ENCODE assay signal across 8 mouse cellular contexts in genomic region chr3:94372641-94373040, GRCm38 (mm10). TPM values are rescaled to one million over a fixed set of nuclear protein-coding genes. Genes with fewer than 3 reads are reported as not detected.
DNase-seq lines count a peak whose midpoint lies in the region; ATAC-seq and TF ChIP-seq lines count a peak whose summit lies in the region.

Gene Rorc, plus strand, starts transcription at chr3:94372794.

- ATAC-seq in cerebellum, adult (ENCODE audit: insufficient number of reproducible peaks, low FRiP score, low TSS enrichment) = peak; percentile 67
- no peak for ATAC-seq in stomach, embryonic 16.5 days (ENCODE audit: insufficient read depth, low FRiP score)

- H3K79me2 ChIP-seq in heart, adult 2 months (replicated peaks; ENCODE audit: control insufficient read depth, insufficient read depth, low read length) = no peaks in the 10 kb centered on the region

- H3K9me3 ChIP-seq in stomach, embryonic 16.5 days (replicated peaks; ENCODE audit: control insufficient read depth, low read length) = no peaks in the 10 kb centered on the region

- TF ChIP-seq POLR2A in heart, adult 2 months (IDR thresholded peaks at IDR 0.05; ENCODE audit: insufficient read depth, low read depth, low read length) = peak; percentile 38; the same call in 1 of the 2 replicates
- peak; percentile 37; the same call in 1 of the 2 replicates for TF ChIP-seq POLR2A in lung, adult 2 months (IDR thresholded peaks at IDR 0.05; ENCODE audit: borderline replicate concordance, extremely low read depth, low read depth, low read length)

- 13% methylated on average over 5 of the region's 5 CpGs for WGBS in heart, adult 2 months
- WGBS in lung, adult 2 months = 30% methylated on average over 5 of the region's 5 CpGs
- 22% methylated on average over 5 of the region's 5 CpGs for WGBS in stomach, embryonic 16.5 days

- no peaks in the 10 kb centered on the region for H3K36me3 ChIP-seq in heart, adult 2 months (ENCODE audit: control insufficient read depth, insufficient read depth, low read length)
- H3K36me3 ChIP-seq in stomach, embryonic 16.5 days (ENCODE audit: control insufficient read depth, insufficient read depth, low read length) = no peaks in the 10 kb centered on the region

- no peak for TF ChIP-seq EP300 in heart, adult 2 months (IDR thresholded peaks at IDR 0.05; ENCODE audit: insufficient read depth, low read depth, low read length)

- H3K4me1 ChIP-seq in heart, adult 2 months (ENCODE audit: control insufficient read depth, insufficient read depth, low read length) = peaks cover 1% of the 10 kb centered on the region; the same call in 1 of the 2 replicates
- H3K4me1 ChIP-seq in lung, adult 2 months (ENCODE audit: control insufficient read depth, insufficient read depth, low read length) = peaks cover 6% of the 10 kb centered on the region; the same call in 1 of the 2 replicates
- H3K4me1 ChIP-seq in stomach, embryonic 16.5 days (ENCODE audit: control insufficient read depth, insufficient read depth, low read length) = peaks cover 12% of the 10 kb centered on the region

- H3K9ac ChIP-seq in heart, adult 2 months (ENCODE audit: low read depth, low read length) = peak within 1 kb of the TSS; percentile 23
- H3K9ac ChIP-seq in stomach, embryonic 16.5 days (ENCODE audit: low read length) = peak within 1 kb of the TSS; percentile 63

- intact Hi-C loops in heart, adult 2 months (cut with DNase I) = loop anchor here (2.0 kb wide), 1 partner anchor 70 kb away; the partner anchor contains the start of genes Mrpl9 and Oaz3

- no peaks in the 10 kb centered on the region; the same call in 1 of the 2 replicates for H3K27me3 ChIP-seq in heart, adult 2 months (ENCODE audit: control insufficient read depth, insufficient read depth, low read length)
- no peaks in the 10 kb centered on the region for H3K27me3 ChIP-seq in stomach, embryonic 16.5 days (ENCODE audit: control insufficient read depth, insufficient read depth, low read length)

- peak within 1 kb of the TSS; percentile 47 for H3K4me2 ChIP-seq in stomach, embryonic 16.5 days (ENCODE audit: low read depth, low read length)

- no peak for DNase-seq in cerebellum, postnatal 4 days (ENCODE audit: low spot score in 2 of 2)
- DNase-seq in cerebellum, postnatal 10 days = peak; percentile 62 to 68
- DNase-seq in heart, adult 2 months = peak; percentile 53 to 70
- DNase-seq in kidney, adult 11 months = peak; percentile 88
- DNase-seq in lung, adult 2 months = peak; percentile 57
- DNase-seq in layer of hippocampus, adult 9-11 months = no peak

- peak within 1 kb of the TSS; percentile 34 for H3K4me3 ChIP-seq in heart, adult 2 months
- H3K4me3 ChIP-seq in lung, adult 2 months (replicated peaks; ENCODE audit: extremely low read depth, low read depth, low read length) = peak within 1 kb of the TSS; percentile 61
- H3K4me3 ChIP-seq in stomach, embryonic 16.5 days (replicated peaks; ENCODE audit: low read length) = peak within 1 kb of the TSS; percentile 35

- peak within 1 kb of the TSS; percentile 55 for H3K27ac ChIP-seq in heart, adult 2 months
- H3K27ac ChIP-seq in stomach, embryonic 16.5 days (ENCODE audit: low read length) = peak within 1 kb of the TSS; percentile 44

- TF ChIP-seq CTCF in heart, adult 2 months (IDR thresholded peaks at IDR 0.05) = no peak
- TF ChIP-seq CTCF in lung, adult 2 months (IDR thresholded peaks at IDR 0.05; ENCODE audit: insufficient read depth, low read length) = no peak

RNA-seq across cellular contexts. Expression of gene Rorc, which starts in this region (rescaled TPM):
- 10 to 100 TPM; 36.1 to 44.8 TPM for total RNA-seq in heart, adult 2 months (2021)
- 25.7 and 26.7 TPM in 2 replicates for polyA plus RNA-seq in heart, adult 2 months (2012; rRNA removed)
- 6.3 and 7.9 TPM in 2 replicates for polyA plus RNA-seq in lung, adult 2 months (2012; rRNA removed)
- polyA plus RNA-seq in stomach, embryonic 16.5 days (2015; fragmentation: Nextera tagmentation; extraction: Ambion mirVana) = 7.4 and 8.6 TPM in 2 replicates

Comparison
In these comparisons a context has a peak if more than half of its experiments do, and no peak if none do; other contexts are left out.
1. DNase-seq: peak in cerebellum, postnatal 10 days (2 of 2), heart, adult 2 months (2 of 2), kidney, adult 11 months (single experiment) and lung, adult 2 months (single experiment); none in cerebellum, postnatal 4 days (0 of 2) and layer of hippocampus, adult 9-11 months (single experiment).
2. Peak in every context shown above with its lines, with median percentiles within 50 percentile points of each other: H3K4me3 ChIP-seq.